Mouse (Mus musculus) MEL (cell line): ENCODE data around the gene Sardh. TPM values are rescaled to one million over a fixed set of nuclear protein-coding genes. Genes with fewer than 3 reads are reported as not detected.
A peak's percentile ranks its signal among the peaks of the same experiment; 100 is the strongest.

Experiments
- DNase-seq: peaks from one replicate; pipeline ENCODE4 v3.0.0; 2011; ENCODE audit warnings: low read depth, low spot score
- H3K27ac ChIP-seq: 2 replicates; pipeline ENCODE4 v1.5.1; 2012; ENCODE audit warnings: low read depth, mild to moderate bottlenecking, control low read depth, low read length, moderate library complexity; ENCODE audit not compliant: control insufficient read depth
- H3K27me3 ChIP-seq, 2 experiments: fragments of 150-350 bp in 1 of 2; sonication (generic) in 1 of 2; 2 replicates each; pipeline ENCODE4 v1.6.1; 2012; ENCODE audit warnings: low read length in 2 of 2, mild to moderate bottlenecking in 2 of 2, improper control_type of control experiment in 1 of 2, moderate library complexity in 1 of 2; ENCODE audit not compliant: insufficient read depth in 2 of 2, control insufficient read depth in 1 of 2
- H3K36me3 ChIP-seq, 2 experiments: 2 replicates each; pipeline ENCODE4 v1.6.1; 2012 to 2014; ENCODE audit warnings: low read length in 2 of 2, improper control_type of control experiment in 1 of 2, inconsistent platforms in 1 of 2, mild to moderate bottlenecking in 1 of 2; ENCODE audit not compliant: insufficient read depth in 2 of 2, control insufficient read depth in 1 of 2
- H3K4me1 ChIP-seq, 2 experiments: fragments of 150-350 bp in 1 of 2; sonication (generic) in 1 of 2; 2 replicates each; pipeline ENCODE4 v1.6.1; 2012; ENCODE audit warnings: low read length in 2 of 2, improper control_type of control experiment in 1 of 2, mild to moderate bottlenecking in 1 of 2; ENCODE audit not compliant: insufficient read depth in 2 of 2, control insufficient read depth in 1 of 2
- H3K4me3 ChIP-seq, 2 experiments: fragments of 150-350 bp in 1 of 2; sonication (generic) in 1 of 2; 2 replicates each; pipeline ENCODE4 v1.5.1; 2012; ENCODE audit warnings: low read depth in 2 of 2, low read length in 2 of 2, mild to moderate bottlenecking in 2 of 2, moderate library complexity in 2 of 2, control low read depth in 1 of 2, improper control_type of control experiment in 1 of 2; ENCODE audit not compliant: control insufficient read depth in 1 of 2, insufficient read depth in 1 of 2
- H3K79me2 ChIP-seq: 2 replicates; pipeline ENCODE4 v1.6.1; 2012; ENCODE audit warnings: mild to moderate bottlenecking, low read length, moderate library complexity; ENCODE audit not compliant: control insufficient read depth, poor library complexity, insufficient read depth
- H3K9ac ChIP-seq: 2 replicates; pipeline ENCODE4 v1.6.1; 2012; ENCODE audit warnings: low read depth, mild to moderate bottlenecking, control low read depth, low read length, moderate library complexity; ENCODE audit not compliant: control insufficient read depth, poor library complexity, severe bottlenecking
- H3K9me3 ChIP-seq: fragments of 150-350 bp; sonication (generic); replicated peaks from 2 replicates; pipeline ENCODE4 v1.6.1; 2012; ENCODE audit warnings: mild to moderate bottlenecking, low read length, improper control_type of control experiment, moderate library complexity; ENCODE audit not compliant: insufficient read depth
- CTCF ChIP-seq, 3 experiments: IDR thresholded peaks in 2 of 3; conservative IDR thresholded peaks in 1 of 3; 2 replicates each; pipeline ENCODE4 v1.5.1; 2011 to 2012; ENCODE audit warnings: low read length in 3 of 3, low read depth in 2 of 3, mild to moderate bottlenecking in 2 of 3, improper control_type of control experiment in 1 of 3, inconsistent platforms in 1 of 3, mixed read lengths in 1 of 3, moderate library complexity in 1 of 3; ENCODE audit not compliant: control insufficient read depth in 1 of 3, insufficient read depth in 1 of 3, poor library complexity in 1 of 3, severe bottlenecking in 1 of 3
- E2F4 ChIP-seq: IDR thresholded peaks from 2 replicates; pipeline ENCODE4 v1.6.1; 2011; ENCODE audit warnings: low read depth, low read length, improper control_type of control experiment, borderline replicate concordance
- EP300 ChIP-seq, 2 experiments: IDR thresholded peaks; 2 replicates each; pipeline ENCODE4 v1.6.1; 2011; ENCODE audit warnings: improper control_type of control experiment in 2 of 2, low read length in 2 of 2, low read depth in 1 of 2, mild to moderate bottlenecking in 1 of 2
- JUND ChIP-seq: IDR thresholded peaks from 2 replicates; pipeline ENCODE4 v1.6.1; 2011; ENCODE audit warnings: low read depth, mild to moderate bottlenecking, improper control_type of control experiment, low read length
- KAT2A ChIP-seq: conservative IDR thresholded peaks from 2 replicates; pipeline ENCODE4 v1.6.1; 2012; ENCODE audit warnings: low read depth, low read length, improper control_type of control experiment, inconsistent platforms
- MAFK ChIP-seq: IDR thresholded peaks from 2 replicates; pipeline ENCODE4 v1.6.1; 2011; ENCODE audit warnings: low read depth, mild to moderate bottlenecking, low read length, improper control_type of control experiment, borderline replicate concordance
- MAZ ChIP-seq: IDR thresholded peaks from 2 replicates; pipeline ENCODE4 v1.6.1; 2012; ENCODE audit warnings: low read depth, mild to moderate bottlenecking, inconsistent platforms, low read length, improper control_type of control experiment
- MYC ChIP-seq: IDR thresholded peaks from 2 replicates; pipeline ENCODE4 v1.6.1; 2011; ENCODE audit warnings: low read depth, mild to moderate bottlenecking, low read length, improper control_type of control experiment, moderate library complexity
- NELFE ChIP-seq: IDR thresholded peaks from 2 replicates; pipeline ENCODE4 v1.6.1; 2011; ENCODE audit warnings: low read depth, low read length, improper control_type of control experiment
- NRF1 ChIP-seq: IDR thresholded peaks from 2 replicates; pipeline ENCODE4 v1.6.1; 2014; ENCODE audit warnings: low read depth, mild to moderate bottlenecking, inconsistent platforms, low read length, improper control_type of control experiment, moderate library complexity; ENCODE audit not compliant: poor library complexity, insufficient read depth, severe bottlenecking
- POLR2AphosphoS5 ChIP-seq: IDR thresholded peaks from 2 replicates; pipeline ENCODE4 v1.6.1; 2012; ENCODE audit warnings: low read depth, borderline replicate concordance, mild to moderate bottlenecking, inconsistent platforms, low read length, moderate library complexity, mixed read lengths
- RAD21 ChIP-seq: IDR thresholded peaks from 2 replicates; pipeline ENCODE4 v1.6.1; 2011; ENCODE audit warnings: mild to moderate bottlenecking, low read depth, low read length, improper control_type of control experiment
- SIN3A ChIP-seq: IDR thresholded peaks from 2 replicates; pipeline ENCODE4 v1.6.1; 2012; ENCODE audit warnings: low read length, improper control_type of control experiment, inconsistent platforms
- SMC3 ChIP-seq: IDR thresholded peaks from 2 replicates; pipeline ENCODE4 v1.6.1; 2011; ENCODE audit warnings: low read depth, low read length, improper control_type of control experiment
- TCF12 ChIP-seq: IDR thresholded peaks from 2 replicates; pipeline ENCODE4 v1.6.1; 2014; ENCODE audit warnings: low read depth, mild to moderate bottlenecking, inconsistent platforms, low read length, improper control_type of control experiment, moderate library complexity
- UBTF ChIP-seq: IDR thresholded peaks from 2 replicates; pipeline ENCODE4 v1.6.1; 2012; ENCODE audit warnings: low read depth, mild to moderate bottlenecking, inconsistent platforms, low read length, improper control_type of control experiment, moderate library complexity, borderline replicate concordance; ENCODE audit not compliant: insufficient read depth
- USF1 ChIP-seq: IDR thresholded peaks from 2 replicates; pipeline ENCODE4 v1.6.1; 2014; ENCODE audit warnings: low read depth, mild to moderate bottlenecking, inconsistent platforms, low read length, improper control_type of control experiment, moderate library complexity
- ZC3H11A ChIP-seq: IDR thresholded peaks from 2 replicates; pipeline ENCODE4 v1.6.1; 2012; ENCODE audit warnings: low read depth, mild to moderate bottlenecking, inconsistent platforms, low read length, improper control_type of control experiment
- ZKSCAN1 ChIP-seq: IDR thresholded peaks from 2 replicates; pipeline ENCODE4 v1.6.1; 2012; ENCODE audit warnings: low read depth, mild to moderate bottlenecking, inconsistent platforms, low read length, improper control_type of control experiment, moderate library complexity
- ZMIZ1 ChIP-seq: IDR thresholded peaks from 2 replicates; pipeline ENCODE4 v1.6.1; 2012; ENCODE audit warnings: low read depth, mild to moderate bottlenecking, inconsistent platforms, low read length, improper control_type of control experiment, moderate library complexity
- polyA plus RNA-seq, 2 experiments: library from polyadenylated mRNA; stranded (reverse) in 1 of 2; unstranded in 1 of 2; fragments of >175 nt in 1 of 2; fragments of >200 nt in 1 of 2; gene quantifications; 2 replicates each; pipeline versions ENCODE4 v1.2.1 to v1.2.4; 2012; ENCODE audit warnings: low replicate concordance in 2 of 2, low read depth in 1 of 2; ENCODE audit not compliant: insufficient read length in 2 of 2, insufficient read depth in 1 of 2, missing spikeins in 1 of 2
- total RNA-seq: library from RNA; depleted of rRNA; stranded (reverse); fragments of 300-350 nt; gene quantifications from 2 replicates; pipeline ENCODE4 v1.2.3, GENCODE M21; 2012

Gene Sardh
- total and polyA plus RNA-seq, 3 experiments = 0.19 to 0.23 TPM; not detected in 1

GRCm38 (mm10) chr2:27294777-27295176 lies 46.6 kb upstream of the Sardh start:
- H3K9ac ChIP-seq = no peak overlapping the region
- no peaks in the 10 kb centered on the region for H3K9me3 ChIP-seq
- DNase-seq = no peak
- no peaks in the 10 kb centered on the region for H3K36me3 ChIP-seq
- H3K27ac ChIP-seq = no peak overlapping the region
- no peaks in the 10 kb centered on the region for H3K27me3 ChIP-seq
- TF ChIP-seq RAD21 = no peak
- TF ChIP-seq POLR2AphosphoS5 = no peak
- TF ChIP-seq E2F4 = no peak
- H3K4me1 ChIP-seq = no peaks in the 10 kb centered on the region
- H3K4me3 ChIP-seq = no peak overlapping the region
- H3K79me2 ChIP-seq = no peaks in the 10 kb centered on the region

- no peak overlapping the region for H3K4me3 ChIP-seq
- DNase-seq = peak; percentile 75
- no peaks in the 10 kb centered on the region for H3K4me1 ChIP-seq
- H3K36me3 ChIP-seq = no peaks in the 10 kb centered on the region
- no peak overlapping the region for H3K27ac ChIP-seq
- TF ChIP-seq CTCF (IDR thresholded peaks at IDR 0.05 in 2 of 3, conservative IDR thresholded peaks at IDR 0.05 in 1 of 3; ENCODE audit: control insufficient read depth in 1 of 3, insufficient read depth in 1 of 3, low read depth in 2 of 3, low read length in 3 of 3, poor library complexity in 1 of 3, severe bottlenecking in 1 of 3) (peak; percentile 71 to 90 (median 82)), USF1 (no peak), UBTF (no peak), SIN3A (peak; percentile 34; the same call in 1 of the 2 replicates), NRF1 (no peak), MAZ (0 out of 2 replicates have a peak, but pooled peaks have one; percentile 8), SMC3 (peak; percentile 98), RAD21 (peak; percentile 88), ZC3H11A (peak; percentile 97), MAFK (no peak)
- H3K27me3 ChIP-seq = no peaks in the 10 kb centered on the region
- H3K9me3 ChIP-seq = no peaks in the 10 kb centered on the region
- no peak overlapping the region for H3K9ac ChIP-seq
- no peaks in the 10 kb centered on the region for H3K79me2 ChIP-seq
Observed at GRCm38 (mm10) chr2:27289019-27289418, 40.9 kb upstream of the Sardh start.

GRCm38 (mm10) chr2:27286971-27287710 lies 39.0 kb upstream of the Sardh start:
- Histone ChIP-seq H3K9ac (no peak overlapping the region), H3K27me3 (no peaks in the 10 kb centered on the region), H3K9me3 (no peaks in the 10 kb centered on the region), H3K4me1 (no peaks in the 10 kb centered on the region), H3K4me3 (no peak overlapping the region)
- DNase-seq = no peak
- TF ChIP-seq ZMIZ1 = no peak
- TF ChIP-seq NRF1 = no peak
- TF ChIP-seq EP300 (IDR thresholded peaks at IDR 0.05; ENCODE audit: low read depth in 1 of 2, low read length in 2 of 2) = no peak
- no peak for TF ChIP-seq E2F4
- TF ChIP-seq POLR2AphosphoS5 = no peak
- no peak for TF ChIP-seq ZKSCAN1
- no peak for TF ChIP-seq NELFE
- no peak for TF ChIP-seq MYC
- no peak for TF ChIP-seq KAT2A
- TF ChIP-seq TCF12 = no peak
- TF ChIP-seq JUND = no peak
- no peak for TF ChIP-seq MAFK
- TF ChIP-seq MAZ = no peak
- TF ChIP-seq, all 39 proteins: peak for 0
- Histone ChIP-seq H3K79me2 (no peaks in the 10 kb centered on the region), H3K36me3 (no peaks in the 10 kb centered on the region), H3K27ac (no peak overlapping the region)
